Mouse (Mus musculus): Measurements from ENCODE around the gene Sigirr. TPM values are rescaled to one million over a fixed set of nuclear protein-coding genes. Genes with fewer than 3 reads are reported as not detected.

The Sigirr gene
- total RNA-seq, 2 experiments from 2014 or later = 4.8 to 7.7 TPM

GRCm38 (mm10) chr7:141042539-141042938 is 57.8 kb downstream of the Sigirr start:
- intact Hi-C loops (cut with DNase I) = no loop called here
- DNase-seq (ENCODE audit: low spot score) = no peak

- DNase-seq (ENCODE audit: low spot score) = peak; percentile 73
- intact Hi-C loops (cut with DNase I) = no loop called here
Measured at GRCm38 (mm10) chr7:141041661-141042060, 58.7 kb downstream of the Sigirr start.

Other genes with a start within 250 kb of the Sigirr start
- gene Gm45785, start 244.2 kb downstream of the Sigirr start, total RNA-seq (2021) = not detected
- gene Ric8a, start 243.6 kb downstream of the Sigirr start, total RNA-seq (2021) = 10 to 100 TPM; 20.1 to 21.8 TPM
- gene Bet1l, start 243.0 kb downstream of the Sigirr start, total RNA-seq (2021) = 10 to 100 TPM; 10.0 to 11.7 TPM
- gene Psmd13, start 218.6 kb downstream of the Sigirr start, total RNA-seq (2021) = 10 to 100 TPM; 86.0 to 93.0 TPM
- 10 to 100 TPM; 54.3 to 64.0 TPM for gene Sirt3, start 218.3 kb downstream of the Sigirr start, total RNA-seq (2021)
- 1,000 to 10,000 TPM; 2,576 to 2,619 TPM for gene Cox8b, start 200.1 kb downstream of the Sigirr start, total RNA-seq (2021)
- gene Nlrp6, start 179.7 kb downstream of the Sigirr start, total RNA-seq (2021) = not detected
- gene Pgghg, start 159.2 kb downstream of the Sigirr start, total RNA-seq (2021) = 1 to 10 TPM; 4.6 to 5.2 TPM
- gene Ifitm5, start 150.3 kb downstream of the Sigirr start, total RNA-seq (2021) = under 1 TPM; 0.47 to 0.59 TPM
- not detected for gene Gm45717, start 144.6 kb downstream of the Sigirr start, total RNA-seq (2021)
- gene Ifitm2, start 144.6 kb downstream of the Sigirr start, total RNA-seq (2021) = 100 to 1,000 TPM in 1 of 2 experiments, 10 to 100 TPM in 1; 96.7 to 116 TPM
- gene Ifitm1, start 133.4 kb downstream of the Sigirr start, total RNA-seq (2021) = 1 to 10 TPM; 1.6 to 2.8 TPM
- 100 to 1,000 TPM; 102 to 111 TPM for gene Ifitm3, start 89.8 kb downstream of the Sigirr start, total RNA-seq (2021)
- gene Ifitm6, start 82.6 kb downstream of the Sigirr start, total RNA-seq (2021) = under 1 TPM in 1 of 2 experiments, not detected in 1; 0.42 TPM
- gene Gm17387, start 71.4 kb downstream of the Sigirr start, total RNA-seq (2021) = not detected
- gene B4galnt4, start 39.5 kb downstream of the Sigirr start, total RNA-seq (2021) = under 1 TPM in 1 of 2 experiments, not detected in 1; 0.08 TPM
- under 1 TPM in 1 of 2 experiments, not detected in 1; 0.31 TPM for gene Pkp3, start 22.4 kb downstream of the Sigirr start, total RNA-seq (2021)
- gene Ano9, start 17.2 kb upstream of the Sigirr start, total RNA-seq (2021) = under 1 TPM in 1 of 2 experiments, not detected in 1; 0.08 TPM
- gene Ptdss2, start 21.8 kb upstream of the Sigirr start, total RNA-seq (2021) = 10 to 100 TPM; 32.1 to 33.4 TPM
- gene Rnh1, start 72.3 kb upstream of the Sigirr start, total RNA-seq (2021) = 10 to 100 TPM; 65.7 to 69.9 TPM
- 100 to 1,000 TPM; 106 to 112 TPM for gene Hras, start 93.4 kb upstream of the Sigirr start, total RNA-seq (2021)
- gene Lrrc56, start 93.6 kb upstream of the Sigirr start, total RNA-seq (2021) = 1 to 10 TPM; 3.2 to 4.7 TPM
- not detected for gene Lmntd2, start 113.5 kb upstream of the Sigirr start, total RNA-seq (2021)
- gene Rassf7, start 115.3 kb upstream of the Sigirr start, total RNA-seq (2021) = under 1 TPM; 0.62 to 0.64 TPM
- 10 to 100 TPM; 29.8 to 31.6 TPM for gene Phrf1, start 128.2 kb upstream of the Sigirr start, total RNA-seq (2021)
- gene Irf7, start 165.9 kb upstream of the Sigirr start, total RNA-seq (2021) = 1 to 10 TPM; 3.4 to 3.6 TPM
- gene Cdhr5, start 176.2 kb upstream of the Sigirr start, total RNA-seq (2021) = not detected
- not detected for gene Sct, start 178.6 kb upstream of the Sigirr start, total RNA-seq (2021)
- not detected for gene Drd4, start 191.4 kb upstream of the Sigirr start, total RNA-seq (2021)
- 10 to 100 TPM; 16.4 to 17.1 TPM for gene Deaf1, start 227.1 kb upstream of the Sigirr start, total RNA-seq (2021)
- gene Tmem80, start 227.2 kb upstream of the Sigirr start, total RNA-seq (2021) = 10 to 100 TPM; 13.5 to 13.9 TPM
- 1 to 10 TPM; 3.2 to 4.3 TPM for gene Eps8l2, start 238.3 kb upstream of the Sigirr start, total RNA-seq (2021)

Measured in heart, postnatal 25 days (tissue).